Mouse (Mus musculus) CH12.LX (cell line): ENCODE results near the gene Gm49383.

Experiments used
- CTCF ChIP-seq, 2 experiments: IDR thresholded peaks in 1 of 2; conservative IDR thresholded peaks in 1 of 2; 2 replicates each; pipeline ENCODE4 v1.5.1; 2011 to 2012; ENCODE audit warnings: low read depth in 2 of 2, low read length in 2 of 2, improper control_type of control experiment in 1 of 2, inconsistent platforms in 1 of 2, mild to moderate bottlenecking in 1 of 2, moderate library complexity in 1 of 2
- EP300 ChIP-seq: IDR thresholded peaks from 2 replicates; pipeline ENCODE4 v1.6.1; 2011; ENCODE audit warnings: low read length, improper control_type of control experiment
- JUN ChIP-seq: IDR thresholded peaks from 2 replicates; pipeline ENCODE4 v1.6.1; 2011; ENCODE audit warnings: low read depth, mild to moderate bottlenecking, low read length, improper control_type of control experiment, moderate library complexity; ENCODE audit not compliant: insufficient read depth
- MAX ChIP-seq: IDR thresholded peaks from 2 replicates; pipeline ENCODE4 v1.6.1; 2011; ENCODE audit warnings: low read length, improper control_type of control experiment
- MEF2A ChIP-seq: IDR thresholded peaks from 2 replicates; pipeline ENCODE4 v1.6.1; 2014; ENCODE audit warnings: low read depth, mild to moderate bottlenecking, inconsistent platforms, low read length, improper control_type of control experiment, borderline replicate concordance
- MYC ChIP-seq: IDR thresholded peaks from 2 replicates; pipeline ENCODE4 v1.6.1; 2011; ENCODE audit warnings: low read depth, mild to moderate bottlenecking, improper control_type of control experiment, low read length
- NELFE ChIP-seq: IDR thresholded peaks from 2 replicates; pipeline ENCODE4 v1.6.1; 2011; ENCODE audit warnings: low read depth, low read length, improper control_type of control experiment
- POLR2A ChIP-seq: IDR thresholded peaks from 2 replicates; pipeline ENCODE4 v1.6.1; 2011; ENCODE audit warnings: low read depth, mild to moderate bottlenecking, improper control_type of control experiment, low read length
- TBP ChIP-seq: conservative IDR thresholded peaks from 2 replicates; pipeline ENCODE4 v1.6.1; 2011; ENCODE audit warnings: low read depth, low read length, improper control_type of control experiment
- TCF12 ChIP-seq: IDR thresholded peaks from 2 replicates; pipeline ENCODE4 v1.6.1; 2014; ENCODE audit warnings: low read depth, mild to moderate bottlenecking, inconsistent platforms, low read length, improper control_type of control experiment
- USF1 ChIP-seq: IDR thresholded peaks from 2 replicates; pipeline ENCODE4 v1.6.1; 2014; ENCODE audit warnings: low read depth, mild to moderate bottlenecking, inconsistent platforms, low read length, improper control_type of control experiment
- USF2 ChIP-seq: conservative IDR thresholded peaks from 2 replicates; pipeline ENCODE4 v1.6.1; 2011; ENCODE audit warnings: low read depth, low read length, improper control_type of control experiment
- ZKSCAN1 ChIP-seq: IDR thresholded peaks from 2 replicates; pipeline ENCODE4 v1.6.1; 2012; ENCODE audit warnings: low read depth, inconsistent platforms, low read length, improper control_type of control experiment, borderline replicate concordance

DNA sequence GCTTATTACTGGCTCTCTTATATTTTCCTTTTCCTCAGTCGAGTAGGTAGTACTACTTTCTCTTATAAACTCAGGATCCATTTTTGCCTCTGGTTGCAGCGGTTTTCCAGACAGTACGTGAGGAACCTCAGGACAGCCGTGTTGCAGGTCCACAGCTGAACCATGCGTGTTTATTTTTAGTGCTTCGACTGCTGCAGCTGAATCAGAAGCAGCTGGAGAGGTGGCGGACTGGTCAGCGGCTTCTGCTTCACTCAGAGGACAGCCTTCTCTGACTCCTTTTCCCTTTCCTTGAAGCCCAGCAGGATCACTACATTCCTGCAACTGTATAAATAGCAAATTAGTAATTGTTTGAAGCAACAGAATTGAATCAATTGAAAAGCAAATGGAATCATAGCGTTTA is 6.8 kb downstream of the Gm49383 start:
- TF ChIP-seq NELFE (no peak), CTCF (conservative IDR thresholded peaks at IDR 0.05 in 1 of 2, IDR thresholded peaks at IDR 0.05 in 1 of 2; ENCODE audit: low read depth in 2 of 2, low read length in 2 of 2) (no peak), MEF2A (no peak), JUN (no peak), TBP (no peak), USF2 (no peak), USF1 (no peak), MYC (no peak), ZKSCAN1 (no peak), POLR2A (no peak), TCF12 (no peak), MAX (no peak), EP300 (no peak)
